Mouse (Mus musculus) induced T-regulatory cell, adult 2 months (primary cell): ENCODE results near the gene Krt19.

Experiments
- DNase-seq: peaks from one replicate; pipeline ENCODE4 v3.0.0-alpha.2; 2012; ENCODE audit warnings: low read depth

Gene Krt19

DNA sequence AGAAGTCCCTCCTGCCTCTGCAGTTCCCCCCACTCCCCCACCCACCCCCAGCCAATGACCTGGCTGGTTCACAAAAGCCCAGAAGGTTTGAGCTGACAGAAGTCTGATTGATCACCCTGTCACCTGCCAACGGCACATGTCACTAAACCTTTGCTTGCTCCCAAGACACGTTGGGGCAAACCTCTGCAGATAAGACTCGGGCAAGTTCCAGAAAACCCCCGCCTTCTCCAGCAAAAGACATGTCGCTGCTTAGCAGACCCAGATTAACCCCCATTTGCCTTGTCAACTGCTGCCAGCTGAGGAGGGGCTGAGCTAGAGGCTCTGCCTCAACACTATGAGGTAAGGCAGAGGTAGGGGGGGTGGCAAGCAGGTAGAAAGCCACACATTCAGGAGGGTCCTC, 11.9 kb downstream of the Krt19 start:
- no peak for DNase-seq

DNA sequence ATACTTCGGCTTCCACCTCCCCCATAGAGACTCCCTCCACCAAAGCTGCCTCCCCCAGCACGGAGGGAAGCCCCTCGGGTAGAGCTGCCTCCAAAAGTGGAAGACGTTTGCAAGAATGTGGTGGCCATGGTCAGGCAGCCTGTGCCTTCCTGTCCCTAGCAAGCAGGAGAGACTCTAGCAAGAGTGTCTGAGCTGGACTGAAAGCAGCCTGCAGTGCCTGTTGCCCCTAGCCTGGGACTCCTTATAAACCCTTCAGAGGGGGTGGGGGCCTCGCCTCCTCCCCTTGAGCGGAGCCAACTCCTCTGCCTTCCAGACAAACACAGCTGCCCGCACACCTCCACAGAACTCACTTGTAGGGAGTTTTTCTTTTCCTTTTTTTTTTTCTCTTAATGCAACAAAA, 12.7 kb downstream of the Krt19 start, which contains the start of gene Krt15:
Krt15 (minus strand) TSS at position 198 of the 400 bp plus-strand sequence.
- no peak for DNase-seq

DNA sequence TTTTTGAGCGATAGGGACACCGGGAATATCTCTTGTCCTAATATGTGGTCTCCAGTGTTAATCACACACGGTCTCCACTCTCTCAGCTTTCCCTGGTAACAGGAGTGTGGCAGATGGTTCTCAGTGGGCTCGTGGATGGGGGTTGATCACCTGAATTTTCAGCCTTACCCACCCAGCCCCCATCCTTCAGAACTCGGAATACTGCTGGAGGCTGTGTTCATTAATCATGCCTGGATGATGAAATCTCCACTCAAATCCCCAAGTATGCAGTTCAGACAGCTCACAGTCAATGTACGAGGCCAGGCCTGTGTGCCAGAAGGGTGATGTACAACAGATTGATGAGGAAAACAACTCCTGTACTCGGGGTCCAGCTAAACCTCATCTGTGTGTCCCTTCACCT, 23.6 kb downstream of the Krt19 start:
- DNase-seq: no peak

DNA sequence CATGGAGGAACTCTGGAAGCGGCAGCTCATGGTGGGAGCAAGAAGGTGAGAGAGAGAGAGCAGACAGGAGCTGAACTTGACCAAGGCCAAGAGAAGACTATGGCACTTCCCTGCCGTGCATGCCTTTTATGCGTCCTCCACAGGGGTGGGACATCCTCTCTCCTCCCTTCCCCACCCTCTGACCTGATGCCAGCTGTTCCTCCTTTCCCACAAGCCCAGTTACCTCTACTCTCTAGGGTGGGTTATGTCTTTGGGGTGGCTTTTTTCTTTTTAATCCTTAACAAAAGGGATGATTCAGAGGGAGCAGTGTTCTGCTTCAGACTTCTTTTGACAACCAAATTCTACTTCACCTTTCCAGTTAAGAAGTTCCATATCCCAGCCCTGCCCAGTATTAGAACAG, 27.0 kb downstream of the Krt19 start, which contains the start of gene Krt13:
Krt13 (minus strand) TSS at position 101 of the 400 bp plus-strand sequence.
- no peak for DNase-seq

DNA sequence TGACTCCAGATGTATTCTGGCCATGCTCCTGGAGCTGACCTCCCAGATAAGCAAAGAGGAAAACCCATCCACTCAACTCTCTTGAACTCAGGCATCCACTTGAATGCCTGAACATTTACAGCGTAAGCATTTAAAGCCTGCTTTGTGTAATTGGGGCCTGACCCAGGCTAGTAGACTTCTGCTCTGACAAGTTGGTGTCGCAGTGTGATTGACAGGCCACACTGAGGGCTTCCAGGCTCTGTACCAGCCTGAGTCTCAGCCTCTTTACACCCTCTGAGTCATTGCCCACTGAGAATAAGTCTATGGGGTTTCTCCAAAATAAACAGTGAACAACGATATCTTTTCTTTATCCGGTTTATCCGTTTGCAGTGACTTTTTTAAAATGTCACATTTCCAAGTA, 28.1 kb downstream of the Krt19 start:
- DNase-seq: no peak

DNA sequence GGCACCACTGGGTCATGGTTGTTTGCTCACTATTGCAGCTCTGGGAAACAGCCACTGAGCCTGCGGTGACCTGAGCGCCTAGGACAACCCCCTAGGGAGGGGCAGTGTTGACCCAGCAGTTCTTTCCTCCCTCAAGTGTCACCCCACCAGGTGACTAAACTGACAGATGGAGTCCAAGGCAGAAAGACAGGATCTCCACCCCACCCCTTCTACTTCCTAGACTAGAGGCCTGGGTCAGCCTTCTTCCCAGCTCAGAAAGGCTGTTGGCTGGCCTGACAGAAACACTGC, 34.8 kb downstream of the Krt19 start:
- DNase-seq: no peak

DNA sequence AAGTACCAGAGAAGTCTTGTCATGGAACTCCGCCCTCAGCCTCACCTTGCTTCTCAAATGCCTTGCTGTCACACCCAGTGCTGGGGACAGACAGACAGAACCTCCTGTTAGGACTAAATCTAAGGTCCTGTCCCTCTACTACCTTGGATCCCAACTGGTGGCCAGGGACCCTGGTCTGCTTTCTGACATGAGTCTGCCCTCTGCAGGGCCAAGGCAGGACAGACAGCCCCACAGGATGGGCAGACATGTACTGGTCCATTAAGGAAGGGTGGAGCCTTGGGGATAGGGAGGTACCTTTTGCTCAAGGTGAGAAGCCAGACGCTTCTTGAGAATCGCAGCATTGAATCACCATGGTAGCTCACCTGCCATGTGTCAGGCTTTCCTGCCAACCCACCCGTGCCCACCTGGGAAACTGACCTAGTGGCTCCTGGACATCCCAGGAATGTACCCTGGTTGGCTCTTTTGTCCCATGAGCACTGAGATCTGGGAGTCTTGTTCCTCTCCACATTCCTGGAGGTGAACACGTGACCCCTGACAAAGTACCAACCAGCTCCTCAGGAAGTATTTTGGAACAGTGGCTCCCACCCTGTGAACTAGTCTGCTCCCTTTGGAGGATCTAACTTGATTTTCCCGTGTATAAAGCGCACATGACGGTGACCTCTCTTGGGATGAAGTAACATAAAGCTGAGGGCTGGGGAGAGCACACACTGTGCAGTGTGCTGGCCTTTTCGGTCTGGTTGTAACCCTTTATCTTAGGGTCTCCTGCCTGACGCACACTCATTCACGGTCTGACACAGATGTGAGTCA, 35.3 kb downstream of the Krt19 start:
- no peak for DNase-seq

DNA sequence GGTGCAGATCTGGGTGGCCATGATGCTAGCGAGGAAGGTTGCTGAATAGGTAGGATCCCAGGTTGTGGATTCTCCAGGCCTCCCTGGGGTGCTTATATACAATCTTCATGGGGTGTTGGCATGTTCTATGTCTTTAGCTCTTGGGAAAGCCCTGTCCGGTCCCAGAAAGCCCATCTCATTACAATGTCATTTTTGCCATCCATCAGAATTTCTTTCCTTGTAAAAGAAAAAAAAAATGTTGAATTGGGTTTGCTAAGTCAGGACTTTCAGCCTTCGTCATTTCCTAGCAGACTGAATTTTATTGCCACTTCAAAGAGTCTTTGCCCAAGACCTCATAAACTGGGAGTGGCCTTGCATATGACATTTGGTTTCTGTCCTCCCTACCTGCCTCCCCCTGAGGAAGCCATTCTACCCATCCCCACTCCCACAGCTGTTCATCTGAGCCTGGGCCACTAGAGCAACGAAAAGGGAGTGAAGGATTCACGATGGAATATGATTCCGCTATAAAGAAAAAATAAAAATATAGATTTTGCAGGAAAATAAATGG, 42.8 kb downstream of the Krt19 start, which contains the start of gene Krt36:
Krt36 (minus strand) TSS at position 51 of the 547 bp plus-strand sequence.
- no peak for DNase-seq

DNA sequence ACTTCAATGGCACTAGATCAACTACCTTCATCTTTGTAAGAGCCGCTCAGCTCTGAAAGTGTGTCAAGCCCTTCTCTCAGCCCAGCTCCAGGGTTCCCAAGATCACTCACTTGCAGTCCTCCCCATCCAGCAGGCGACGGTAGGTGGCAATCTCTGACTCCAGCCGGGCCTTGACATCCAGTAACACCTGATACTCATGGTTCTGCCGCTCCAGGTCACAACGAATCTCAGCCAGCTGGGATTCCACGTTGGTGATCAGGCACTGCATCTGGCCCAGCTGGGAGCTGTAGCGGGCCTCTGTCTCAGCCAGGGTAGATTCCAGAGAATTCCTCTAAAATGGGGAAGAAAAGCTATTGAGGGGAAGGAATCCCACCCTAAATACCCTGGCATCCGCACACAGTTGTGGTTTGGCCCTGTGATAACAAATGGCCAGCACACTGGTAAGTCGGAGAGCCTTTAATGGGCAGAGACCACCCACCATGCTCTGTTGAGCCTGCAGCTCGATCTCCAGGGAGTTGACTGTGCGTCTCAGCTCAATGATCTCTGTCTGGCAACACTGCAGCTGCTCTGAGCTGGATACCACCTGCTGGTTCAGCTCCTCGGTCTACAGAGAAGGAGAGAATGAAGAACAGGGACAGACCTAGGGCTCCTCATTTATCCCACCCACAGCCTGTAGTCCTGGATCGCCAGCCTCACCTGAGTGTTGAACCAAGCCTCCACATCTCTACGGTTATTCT, 45.6 kb downstream of the Krt19 start:
- no peak for DNase-seq

DNA sequence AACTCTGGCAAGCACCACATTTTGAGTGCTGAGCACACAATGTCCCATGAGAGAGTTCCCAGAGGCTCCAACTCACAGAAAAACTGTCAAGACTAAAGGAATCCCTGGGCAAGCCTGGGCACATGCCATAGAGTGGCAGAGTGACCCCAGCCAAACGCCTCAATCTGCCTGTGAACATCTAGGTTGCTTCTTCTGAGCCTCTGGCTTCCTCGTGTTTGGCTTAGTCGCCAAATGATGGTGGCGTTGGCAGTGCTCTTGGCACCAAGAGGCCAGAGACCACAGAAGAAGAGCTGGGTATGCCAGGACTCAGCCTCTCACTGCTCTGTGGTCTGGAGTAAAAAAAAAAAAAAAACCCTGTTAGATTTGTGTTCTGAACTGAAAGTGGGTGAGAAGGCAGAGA, 48.1 kb downstream of the Krt19 start:
- DNase-seq: no peak

DNA sequence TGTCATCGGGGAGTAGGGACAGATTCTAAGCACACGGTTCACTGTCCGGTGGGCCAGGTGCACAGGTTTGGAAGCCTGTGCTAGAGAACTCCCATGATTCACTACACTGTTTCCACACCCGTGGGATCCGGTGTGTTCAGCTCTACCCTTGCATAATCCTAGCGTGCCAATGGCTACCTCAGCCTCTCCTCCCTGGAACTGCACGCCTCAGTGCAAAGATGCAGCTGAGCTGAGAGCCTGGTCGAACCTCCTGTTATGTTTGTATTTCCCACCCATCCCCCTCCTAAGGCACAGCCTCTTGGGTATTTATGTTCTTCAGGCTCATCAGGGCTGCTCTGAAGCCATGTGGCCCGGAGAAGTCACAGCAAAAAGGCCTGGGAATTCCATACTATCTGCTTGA, 50.6 kb downstream of the Krt19 start:
- no peak for DNase-seq

DNA sequence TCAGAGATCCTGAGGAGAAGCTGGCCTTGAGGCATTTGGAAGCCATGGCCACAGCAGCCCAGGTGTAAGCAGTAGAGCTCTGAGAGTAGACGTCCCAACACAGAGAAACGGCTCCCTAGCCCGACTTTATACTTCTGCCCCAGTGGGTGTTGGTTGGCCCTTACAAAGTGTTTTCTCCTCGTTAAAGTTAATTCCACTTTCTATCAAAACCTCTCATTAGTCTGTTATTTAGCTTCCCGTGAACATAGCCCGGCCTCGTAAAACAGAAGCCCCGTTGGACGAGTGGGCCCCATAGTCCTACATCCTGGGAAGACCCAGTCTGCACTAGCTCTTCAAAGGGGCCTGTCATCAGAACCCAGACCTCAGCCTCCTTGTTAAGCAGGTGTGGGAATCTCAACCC, 52.3 kb downstream of the Krt19 start, which contains the start of gene Krt35:
Krt35 (minus strand) TSS at position 101 of the 400 bp plus-strand sequence.
- DNase-seq: no peak
